Mouse (Mus musculus) testis, adult 2 months (tissue): ENCODE measurements at regions not wholly inside any gene's neighbourhood (a gene's known extent, or its start where the extent isn't known, plus 50 kb on each side); places are given as distances from the start of the nearest gene placed in this dataset.

Experiments used
- CTCF ChIP-seq: fragments of 200-500 bp; IDR thresholded peaks from 2 replicates; pipeline ENCODE4 v1.5.1; 2012; ENCODE audit warnings: low read depth, mild to moderate bottlenecking, inconsistent platforms, low read length, moderate library complexity; ENCODE audit not compliant: control insufficient read depth, insufficient read depth, insufficient replicate concordance
- POLR2A ChIP-seq: fragments of 200-500 bp; IDR thresholded peaks from 2 replicates; pipeline ENCODE4 v1.6.1; 2012; ENCODE audit warnings: low read depth, mild to moderate bottlenecking, inconsistent platforms, low read length, moderate library complexity; ENCODE audit not compliant: control insufficient read depth

DNA sequence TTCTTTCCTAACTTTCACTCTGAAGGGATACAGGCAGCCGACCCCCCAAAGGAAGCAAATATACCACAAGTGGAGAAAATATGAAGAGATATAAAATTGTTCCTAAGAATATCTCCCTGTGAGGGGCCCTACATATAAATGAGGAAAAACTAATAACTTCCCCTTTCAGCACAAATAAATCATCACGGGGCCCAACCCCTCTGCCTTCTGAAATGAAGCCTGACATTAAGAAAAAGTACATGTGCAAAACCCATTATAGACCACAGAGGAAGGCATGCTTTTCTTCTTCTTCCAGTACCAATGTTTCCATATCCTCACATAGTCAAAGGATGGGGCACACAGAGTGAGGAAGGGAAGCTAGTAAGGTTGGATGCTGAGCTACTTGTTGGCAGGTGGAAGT is 317.0 kb downstream of the Ttll7 start:
- TF ChIP-seq CTCF: no peak
- no peak for TF ChIP-seq POLR2A
